Mouse (Mus musculus): ENCODE results near the gene Atp6v0d1.

- TF ChIP-seq CTCF (IDR thresholded peaks at IDR 0.05; ENCODE audit: low read depth) (peak; percentile 76), EP300 (IDR thresholded peaks at IDR 0.05; ENCODE audit: low read depth) (no peak)
These were observed 84.4 kb downstream of the Atp6v0d1 start for GRCm38 (mm10) chr8:105481453-105481852.
